Mouse (Mus musculus) embryonic facial prominence, embryonic 15.5 days (tissue): ENCODE measurements around the gene Gas2. TPM values are rescaled to one million over a fixed set of nuclear protein-coding genes. Genes with fewer than 3 reads are reported as not detected.

Source experiments
- ATAC-seq: fragments of 200-750 bp; cut with Nextera tagmentation; 2 replicates; pipeline ENCODE4 v1.8.0; 2017; ENCODE audit warnings: low read depth, moderate TSS enrichment; ENCODE audit not compliant: insufficient number of reproducible peaks, low FRiP score, low TSS enrichment
- H3K27ac ChIP-seq: fragments of 300-500 bp; sonication (generic); replicated peaks from 2 replicates; pipeline ENCODE4 v1.5.1; 2015; ENCODE audit warnings: mild to moderate bottlenecking, inconsistent platforms
- H3K27me3 ChIP-seq: fragments of 300-500 bp; sonication (generic); 2 replicates; pipeline ENCODE4 v1.6.1; 2015; ENCODE audit warnings: inconsistent platforms
- H3K36me3 ChIP-seq: fragments of 300-500 bp; sonication (generic); 2 replicates; pipeline ENCODE4 v1.6.1; 2015; ENCODE audit warnings: mild to moderate bottlenecking, inconsistent platforms
- H3K4me1 ChIP-seq: fragments of 300-500 bp; sonication (generic); 2 replicates; pipeline ENCODE4 v1.6.1; 2015; ENCODE audit warnings: inconsistent platforms
- H3K4me2 ChIP-seq: fragments of 300-500 bp; sonication (generic); replicated peaks from 2 replicates; pipeline ENCODE4 v1.6.1; 2015; ENCODE audit warnings: mild to moderate bottlenecking, inconsistent platforms
- H3K4me3 ChIP-seq: fragments of 300-500 bp; sonication (generic); replicated peaks from 2 replicates; pipeline ENCODE4 v1.5.1; 2015; ENCODE audit warnings: mild to moderate bottlenecking, inconsistent platforms
- H3K9ac ChIP-seq: fragments of 300-500 bp; sonication (generic); 2 replicates; pipeline ENCODE4 v1.6.1; 2015; ENCODE audit warnings: inconsistent platforms
- H3K9me3 ChIP-seq: fragments of 300-500 bp; sonication (generic); replicated peaks from 2 replicates; pipeline ENCODE4 v1.6.1; 2016; ENCODE audit warnings: inconsistent platforms
- WGBS: fragments of 180-500 bp; shearing (Covaris S2); methylation state at CpG from one replicate; pipeline ENCODE4 v1.1.7; 2015; 5-methylcytosine and 5-hydroxymethylcytosine counted together
- polyA plus RNA-seq: library from polyadenylated mRNA; unstranded; fragments of >200 nt; fragmentation: Nextera tagmentation; extraction: Ambion mirVana; gene quantifications from 2 replicates; pipeline ENCODE4 v1.2.1, GENCODE M21; 2015

The Gas2 gene
- polyA plus RNA-seq, 1 experiment from 2014 or later, result 37.7 TPM

DNA sequence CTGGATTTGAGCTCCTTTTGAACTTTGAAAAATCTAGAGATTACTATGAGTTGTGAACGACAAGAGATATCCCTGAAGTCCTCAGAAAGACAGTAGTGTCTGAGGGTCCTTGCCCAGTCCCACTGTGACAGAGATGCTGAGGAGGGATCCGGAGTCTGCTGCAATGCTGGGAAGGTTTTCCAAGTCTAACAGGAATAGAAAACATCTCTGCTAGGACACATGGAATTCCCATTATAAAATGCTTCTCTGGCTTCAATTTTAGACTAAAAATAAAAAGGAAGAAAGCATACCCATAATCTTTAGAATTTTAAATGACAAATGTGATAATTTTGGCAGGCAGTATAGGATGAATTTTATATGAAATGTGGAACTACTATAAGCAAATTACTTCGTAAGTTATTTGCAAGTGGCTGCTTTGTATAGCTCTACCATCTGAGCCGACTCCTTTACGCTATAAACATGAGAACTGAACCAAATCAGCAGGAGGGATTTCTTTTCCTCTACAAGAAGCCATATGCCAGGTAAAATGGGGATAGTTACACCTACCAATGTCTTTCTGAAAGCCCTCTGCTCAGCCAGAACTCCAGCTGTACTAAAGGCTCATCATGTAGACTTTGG, 9.8 kb upstream of the Gas2 start:
- Histone ChIP-seq H3K4me2 (no peak overlapping the region), H3K4me3 (no peak overlapping the region), H3K9me3 (no peaks in the 10 kb centered on the region), H3K27ac (no peak overlapping the region), H3K9ac (no peak overlapping the region), H3K36me3 (no peaks in the 10 kb centered on the region), H3K27me3 (no peaks in the 10 kb centered on the region), H3K4me1 (no peaks in the 10 kb centered on the region)
- WGBS, result 71% methylated on average over 5 of the region's 5 CpGs
- no peak for ATAC-seq

DNA sequence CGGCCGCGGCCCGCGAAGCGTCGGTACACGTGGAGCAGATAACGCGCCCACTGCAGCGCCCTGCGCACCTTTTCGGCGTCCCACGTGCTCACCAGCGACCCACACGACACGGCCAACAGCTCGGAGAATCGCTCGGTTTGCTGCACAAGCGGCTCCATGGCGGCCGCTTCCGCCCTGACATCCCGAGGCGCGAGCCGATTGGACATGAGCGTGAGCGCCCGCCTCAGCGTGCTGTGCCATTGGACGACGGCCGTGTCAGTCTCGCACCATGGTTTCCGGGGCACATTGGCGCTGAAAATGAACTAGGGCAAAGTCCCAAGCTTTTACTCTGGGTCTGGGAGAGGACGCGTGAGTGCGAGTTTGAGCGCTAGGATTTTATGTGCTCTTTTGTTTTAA, 280 bp downstream of the Gas2 start, which contains the start of gene Fancf:
TSS of gene Fancf (minus strand) at position 171 of the 396 bp plus-strand sequence.
- WGBS, result 0% methylated on average over 43 of the region's 43 CpGs

DNA sequence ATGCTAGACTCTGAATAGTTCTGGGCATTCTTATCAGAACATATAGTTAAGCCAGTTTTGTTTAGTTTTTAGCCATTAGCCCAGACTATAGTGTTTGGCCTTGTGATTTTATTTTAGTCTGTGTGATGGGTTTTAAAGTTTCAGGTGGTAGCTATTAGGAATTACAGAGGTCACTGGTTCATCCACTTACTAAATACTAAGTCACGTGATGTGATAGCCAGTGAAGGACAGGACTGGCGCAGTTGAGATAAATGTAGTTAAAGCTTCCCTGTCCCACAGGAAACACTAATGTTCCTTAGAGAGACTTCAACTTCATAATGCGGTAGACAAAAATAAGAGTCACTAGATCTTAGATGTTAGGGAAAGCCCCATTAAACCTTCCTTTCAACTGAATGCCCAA, 1.0 kb downstream of the Gas2 start:
- no peaks in the 10 kb centered on the region for H3K36me3 ChIP-seq
- H3K9me3 ChIP-seq, result no peaks in the 10 kb centered on the region
- H3K4me3 ChIP-seq, result peak overlapping the region; percentile 74
- peaks cover 17% of the 10 kb centered on the region for H3K4me1 ChIP-seq
- 0 out of 2 replicates have a peak overlapping the region, but pooled peaks have one; percentile 98 for H3K27ac ChIP-seq
- peak overlapping the region; percentile 87 for H3K4me2 ChIP-seq
- ATAC-seq, result no peak
- H3K9ac ChIP-seq, result 0 out of 2 replicates have a peak overlapping the region, but pooled peaks have one; percentile 47
- 44% methylated on average over 3 of the region's 3 CpGs for WGBS
- H3K27me3 ChIP-seq, result no peaks in the 10 kb centered on the region

More for the DNA sequence above, 280 bp downstream of the Gas2 start, which contains the start of gene Fancf:
- Histone ChIP-seq H3K9me3 (no peaks in the 10 kb centered on the region), H3K4me3 (peak within 1 kb of the TSS; percentile 74), H3K27me3 (no peaks in the 10 kb centered on the region), H3K4me2 (peak within 1 kb of the TSS; percentile 87), H3K36me3 (no peaks in the 10 kb centered on the region), H3K27ac (peak within 1 kb of the TSS; percentile 98), H3K9ac (peak within 1 kb of the TSS; percentile 63), H3K4me1 (peaks cover 17% of the 10 kb centered on the region)
- peak; percentile 99 for ATAC-seq

DNA sequence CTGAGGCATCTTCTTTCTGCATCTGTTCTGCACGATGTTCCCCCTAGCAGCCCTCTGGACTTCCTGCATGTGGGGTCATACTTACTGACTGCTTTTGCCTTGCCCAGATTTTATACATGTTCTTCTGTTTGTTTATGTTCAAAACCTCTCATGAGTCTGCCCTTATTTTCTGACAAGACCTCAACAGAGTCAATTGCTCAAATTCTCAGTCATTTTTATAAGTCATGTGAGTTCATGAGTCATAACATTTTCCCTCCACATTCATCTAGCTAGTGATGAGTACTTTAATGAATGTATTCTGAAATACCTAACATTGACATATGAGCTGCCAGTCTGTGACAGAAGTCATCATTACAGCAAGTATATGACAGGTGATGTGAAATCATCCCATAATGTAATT, 3.5 kb downstream of the Gas2 start:
- peaks cover 17% of the 10 kb centered on the region for H3K4me1 ChIP-seq

DNA sequence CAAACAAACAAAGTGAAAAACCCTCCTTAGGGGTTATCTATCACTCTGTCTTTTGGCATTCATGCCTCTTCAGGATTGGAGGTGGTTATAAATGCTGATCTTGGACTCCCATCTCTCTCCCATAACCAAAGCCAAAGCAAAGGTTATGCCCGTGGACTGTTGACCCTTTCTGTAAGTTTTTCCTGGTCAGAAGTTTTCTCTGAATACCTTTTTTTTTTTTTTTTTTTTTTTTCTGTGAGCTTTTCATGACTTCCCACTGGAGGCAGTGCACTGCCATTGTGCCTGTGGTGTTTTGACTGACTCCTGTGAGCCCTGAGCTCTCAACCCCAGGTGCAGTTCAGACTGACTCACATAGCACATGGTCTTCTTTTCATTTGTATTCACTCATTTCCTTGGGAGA, 6.2 kb downstream of the Gas2 start:
- ATAC-seq, result no peak
- Histone ChIP-seq H3K27ac (no peak overlapping the region), H3K4me1 (peaks cover 5% of the 10 kb centered on the region), H3K9me3 (no peaks in the 10 kb centered on the region), H3K4me3 (no peak overlapping the region), H3K9ac (no peak overlapping the region), H3K4me2 (no peak overlapping the region), H3K27me3 (no peaks in the 10 kb centered on the region), H3K36me3 (0 out of 2 replicates have a peak, but pooled peaks cover 5% of the 10 kb centered on the region)
- WGBS, result 90% methylated on average over 1 of the region's 1 CpGs

More for the DNA sequence above, 3.5 kb downstream of the Gas2 start:
- Histone ChIP-seq H3K36me3 (0 out of 2 replicates have a peak, but pooled peaks cover 5% of the 10 kb centered on the region), H3K4me3 (no peak overlapping the region), H3K27ac (no peak overlapping the region), H3K9me3 (no peaks in the 10 kb centered on the region), H3K9ac (no peak overlapping the region), H3K27me3 (no peaks in the 10 kb centered on the region), H3K4me2 (no peak overlapping the region)
- 44% methylated on average over 1 of the region's 1 CpGs for WGBS
- no peak for ATAC-seq

DNA sequence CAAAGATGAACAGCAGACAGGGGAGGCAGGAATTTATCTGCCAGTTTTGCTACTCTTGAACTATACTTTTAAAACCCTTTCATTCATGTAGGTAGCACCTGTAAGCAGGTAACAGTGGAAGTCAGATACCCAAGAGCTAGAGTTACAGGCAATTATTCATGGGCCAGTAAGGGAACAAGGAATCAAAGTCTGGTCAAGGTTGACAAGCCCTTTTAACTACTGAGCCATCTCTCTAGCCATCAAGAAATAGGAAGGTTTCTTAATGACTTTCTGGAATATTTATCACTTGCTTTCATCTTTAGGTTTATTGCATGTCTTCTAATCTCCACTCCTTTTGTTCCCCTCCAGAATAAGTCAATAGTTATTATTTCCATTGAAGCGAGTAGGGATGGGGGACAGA, 10.2 kb downstream of the Gas2 start:
- ATAC-seq, result no peak
- Histone ChIP-seq H3K27ac (no peak overlapping the region), H3K9ac (no peak overlapping the region), H3K27me3 (no peaks in the 10 kb centered on the region), H3K36me3 (0 out of 2 replicates have a peak, but pooled peaks cover 5% of the 10 kb centered on the region), H3K4me2 (no peak overlapping the region), H3K4me1 (no peaks in the 10 kb centered on the region), H3K9me3 (no peaks in the 10 kb centered on the region), H3K4me3 (no peak overlapping the region)
- WGBS, result 92% methylated on average over 1 of the region's 1 CpGs

DNA sequence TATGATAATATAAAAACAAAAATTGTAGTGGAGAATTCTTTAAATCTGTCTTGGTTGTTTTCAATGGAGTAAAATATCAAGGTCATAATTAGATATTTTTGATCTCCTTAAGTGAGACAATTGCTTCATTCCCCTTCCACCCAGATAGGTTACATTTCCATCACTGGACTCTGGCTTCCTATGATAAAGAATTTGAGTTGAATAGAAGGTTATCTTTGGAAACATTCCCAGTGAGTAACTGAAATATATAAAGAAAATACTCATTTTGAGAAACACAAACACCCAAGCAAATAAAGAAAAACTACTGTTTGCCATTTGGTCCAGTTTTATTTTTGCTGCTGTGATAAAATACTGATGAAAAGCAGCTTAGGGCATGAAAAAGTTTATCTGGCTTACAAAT, 10.8 kb downstream of the Gas2 start:
- no peak for ATAC-seq
- Histone ChIP-seq H3K27ac (no peak overlapping the region), H3K36me3 (0 out of 2 replicates have a peak, but pooled peaks cover 5% of the 10 kb centered on the region), H3K4me3 (no peak overlapping the region), H3K27me3 (no peaks in the 10 kb centered on the region), H3K4me1 (no peaks in the 10 kb centered on the region), H3K9me3 (no peaks in the 10 kb centered on the region), H3K9ac (no peak overlapping the region), H3K4me2 (no peak overlapping the region)

DNA sequence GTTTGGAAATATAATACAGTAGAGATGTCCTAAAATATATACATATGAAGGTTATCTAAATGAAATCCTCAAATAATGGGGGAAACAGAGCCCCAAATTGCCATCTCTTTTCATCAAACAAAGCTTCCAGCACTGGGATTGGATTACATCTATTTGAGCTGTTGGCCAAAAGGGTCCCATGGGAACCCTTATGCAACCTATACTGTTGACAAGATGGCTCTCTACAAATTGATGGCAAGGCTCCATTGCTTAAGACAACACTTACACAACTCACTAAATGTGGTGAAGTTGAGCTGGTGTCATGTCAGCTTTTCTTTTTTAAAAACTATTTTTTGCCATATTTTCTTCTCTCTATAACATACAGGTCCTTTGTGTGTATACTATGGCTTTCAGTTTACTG, 14.5 kb downstream of the Gas2 start:
- Histone ChIP-seq H3K9ac (no peak overlapping the region), H3K9me3 (no peaks in the 10 kb centered on the region), H3K36me3 (no peaks in the 10 kb centered on the region), H3K27ac (no peak overlapping the region), H3K4me2 (no peak overlapping the region), H3K27me3 (no peaks in the 10 kb centered on the region), H3K4me3 (no peak overlapping the region), H3K4me1 (peaks cover 12% of the 10 kb centered on the region)
- no peak for ATAC-seq

DNA sequence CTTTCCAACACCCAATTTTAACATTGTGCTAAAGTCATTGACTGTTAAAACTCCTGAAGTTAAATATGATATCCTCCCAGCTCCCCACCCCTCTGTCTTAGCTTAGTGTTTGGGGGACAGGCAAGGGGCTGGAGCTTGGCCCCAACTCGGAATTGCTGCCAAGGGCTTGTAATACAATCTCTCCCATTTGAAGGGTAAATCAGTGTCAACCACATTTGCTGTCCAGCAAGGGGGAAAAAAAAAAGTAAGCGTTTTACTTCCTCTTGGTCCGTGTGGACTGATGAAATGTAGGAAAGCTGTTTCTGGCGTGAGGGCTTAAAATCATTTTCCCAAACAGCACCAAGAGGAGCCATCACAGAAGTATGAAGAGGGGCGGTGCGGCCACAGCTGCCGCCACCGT, 16.9 kb downstream of the Gas2 start:
- Histone ChIP-seq H3K9ac (peak overlapping the region; percentile 16), H3K27me3 (no peaks in the 10 kb centered on the region), H3K4me1 (peaks cover 12% of the 10 kb centered on the region), H3K4me3 (peak overlapping the region; percentile 50), H3K27ac (peak overlapping the region; percentile 92), H3K4me2 (peak overlapping the region; percentile 87), H3K9me3 (no peaks in the 10 kb centered on the region), H3K36me3 (no peaks in the 10 kb centered on the region)
- WGBS, result 1% methylated on average over 8 of the region's 8 CpGs
- peak; percentile 66 for ATAC-seq

DNA sequence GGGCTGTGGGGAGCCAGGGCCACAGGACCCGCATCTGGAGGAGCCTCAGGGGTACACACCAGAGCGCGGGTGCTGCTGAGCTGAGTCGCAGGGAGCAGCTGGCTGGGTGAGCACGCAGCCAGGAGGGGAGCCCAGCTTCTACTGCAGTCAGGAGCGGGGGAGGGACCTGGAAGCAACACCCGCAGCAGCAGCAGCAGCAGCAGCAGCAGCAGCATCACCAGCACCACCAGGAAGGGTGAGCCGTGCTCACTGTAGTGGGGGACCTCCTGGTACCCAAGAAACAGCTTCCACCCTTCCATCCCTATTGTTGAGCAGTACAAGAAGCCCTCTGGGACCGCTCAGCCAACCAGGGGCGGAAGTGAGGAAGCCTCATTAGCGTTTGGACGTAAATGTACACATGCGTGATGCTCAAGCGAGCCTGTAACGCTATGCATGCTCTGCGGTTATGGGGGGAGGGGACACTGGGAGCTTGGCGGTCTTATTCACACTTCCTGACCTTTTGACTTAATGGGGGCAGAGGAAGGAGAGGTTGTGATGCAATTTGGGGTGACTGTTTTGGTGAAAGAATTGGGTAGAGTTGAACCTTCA, 17.4 kb downstream of the Gas2 start:
- peak overlapping the region; percentile 50 for H3K4me3 ChIP-seq
- peak overlapping the region; percentile 87 for H3K4me2 ChIP-seq
- H3K27ac ChIP-seq, result peak overlapping the region; percentile 92
- WGBS, result under 1% methylated on average over 17 of the region's 17 CpGs
- peak overlapping the region; percentile 16 for H3K9ac ChIP-seq
- H3K9me3 ChIP-seq, result no peaks in the 10 kb centered on the region
- ATAC-seq, result peak; percentile 80
- H3K36me3 ChIP-seq, result no peaks in the 10 kb centered on the region
- H3K27me3 ChIP-seq, result no peaks in the 10 kb centered on the region
- H3K4me1 ChIP-seq, result peaks cover 12% of the 10 kb centered on the region

DNA sequence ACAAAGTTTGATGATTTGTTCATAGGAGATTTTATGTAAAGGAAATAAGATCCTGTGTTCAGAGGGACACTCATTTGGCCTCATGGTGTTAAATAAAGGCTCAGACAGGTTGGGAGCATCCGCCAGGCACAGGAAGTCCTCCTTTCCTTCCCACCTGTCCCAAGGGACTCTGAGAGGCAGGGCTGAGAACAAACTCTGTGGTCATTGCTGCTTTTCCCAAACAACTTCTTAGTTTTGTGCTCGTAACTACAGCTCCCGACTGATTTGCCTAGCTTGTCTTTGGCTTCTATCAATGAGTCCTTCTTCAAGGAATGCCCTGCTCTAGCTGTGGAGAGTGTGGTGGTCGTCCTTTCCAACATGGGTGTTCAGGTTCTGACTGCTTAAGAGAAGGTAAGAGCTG, 18.3 kb downstream of the Gas2 start:
- no peak overlapping the region for H3K4me3 ChIP-seq
- 76% methylated on average over 4 of the region's 4 CpGs for WGBS
- H3K36me3 ChIP-seq, result no peaks in the 10 kb centered on the region
- H3K27ac ChIP-seq, result no peak overlapping the region
- H3K9ac ChIP-seq, result no peak overlapping the region
- peaks cover 12% of the 10 kb centered on the region for H3K4me1 ChIP-seq
- no peaks in the 10 kb centered on the region for H3K27me3 ChIP-seq
- H3K9me3 ChIP-seq, result no peaks in the 10 kb centered on the region
- H3K4me2 ChIP-seq, result 0 out of 2 replicates have a peak overlapping the region, but pooled peaks have one; percentile 13
- ATAC-seq, result no peak

DNA sequence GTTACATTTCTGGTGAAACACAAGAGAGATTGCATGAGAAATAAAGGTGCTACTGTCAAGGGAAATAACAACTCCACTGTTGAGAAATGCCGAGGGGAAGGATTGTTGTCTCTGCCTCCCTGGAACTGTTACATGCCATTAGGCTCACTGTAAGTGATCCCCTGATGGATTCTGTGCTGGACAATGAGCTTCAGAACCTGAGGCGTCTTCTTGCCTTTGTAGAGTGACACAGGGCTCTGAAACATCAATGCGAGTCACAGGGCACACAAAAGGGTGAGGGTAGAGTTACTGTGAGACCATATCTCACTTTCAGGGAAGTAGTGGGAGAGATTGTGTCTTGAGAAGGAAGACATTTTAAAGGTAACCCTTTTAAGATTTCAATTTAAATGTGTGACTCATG, 23.5 kb downstream of the Gas2 start:
- Histone ChIP-seq H3K27me3 (no peaks in the 10 kb centered on the region), H3K36me3 (no peaks in the 10 kb centered on the region), H3K4me3 (no peak overlapping the region), H3K4me2 (no peak overlapping the region), H3K4me1 (no peaks in the 10 kb centered on the region), H3K27ac (no peak overlapping the region), H3K9ac (no peak overlapping the region), H3K9me3 (no peaks in the 10 kb centered on the region)
- ATAC-seq, result no peak
- 39% methylated on average over 3 of the region's 3 CpGs for WGBS
